Mouse (Mus musculus): ENCODE measurements around the gene Hoxd8.

GRCm38 (mm10) chr2:74711721-74712621 is 7.6 kb downstream of the Hoxd8 start, which contains the start of the genes Hoxd3 and Hoxd4:
- no peak for TF ChIP-seq CTCF (IDR thresholded peaks at IDR 0.05; ENCODE audit: low read depth)
- no peak for TF ChIP-seq EP300 (IDR thresholded peaks at IDR 0.05; ENCODE audit: low read depth)

All from liver, embryonic 14.5 days (tissue).